Mouse (Mus musculus) 3T3-L1 (cell line): ENCODE data around the gene Hmg20a.
A peak's percentile ranks its signal among the peaks of the same experiment; 100 is the strongest.

Experiments
- DNase-seq: peaks from one replicate; pipeline ENCODE4 v3.0.0-alpha.2; 2015; ENCODE audit warnings: low read depth, low spot score

Gene Hmg20a

GRCm38 (mm10) chr9:56516692-56517263 lies 98.4 kb downstream of the Hmg20a start:
- DNase-seq = peak; percentile 89

- DNase-seq = no peak
Measured at GRCm38 (mm10) chr9:56522281-56522680, 103.9 kb downstream of the Hmg20a start.

- no peak for DNase-seq
Measured at GRCm38 (mm10) chr9:56527951-56528350, 109.5 kb downstream of the Hmg20a start.

- no peak for DNase-seq
Measured at GRCm38 (mm10) chr9:56531991-56532390, 113.6 kb downstream of the Hmg20a start.

GRCm38 (mm10) chr9:56533916-56534315 lies 115.5 kb downstream of the Hmg20a start:
- DNase-seq = no peak

- DNase-seq = no peak
Measured at GRCm38 (mm10) chr9:56534727-56535126, 116.3 kb downstream of the Hmg20a start.

- no peak for DNase-seq
Measured at GRCm38 (mm10) chr9:56535361-56535760, 117.0 kb downstream of the Hmg20a start.

- DNase-seq = no peak
Measured at GRCm38 (mm10) chr9:56540051-56540450, 121.6 kb downstream of the Hmg20a start.

GRCm38 (mm10) chr9:56544687-56545475 lies 126.5 kb downstream of the Hmg20a start:
- DNase-seq = peak; percentile 79
